Mouse (Mus musculus) right cerebral cortex, postnatal 4 days (tissue): ENCODE data around the gene Rora.
A peak's percentile ranks its signal among the peaks of the same experiment; 100 is the strongest.

Experiments
- DNase-seq: peaks from one replicate; pipeline ENCODE4 v3.0.0-alpha.2; 2022

Rora gene

GRCm38 (mm10) chr9:69319913-69320634 is 666.5 kb downstream of the Rora start:
- no peak for DNase-seq

GRCm38 (mm10) chr9:69320635-69321027 is 667.0 kb downstream of the Rora start:
- DNase-seq: no peak

GRCm38 (mm10) chr9:69321956-69322355 is 668.4 kb downstream of the Rora start:
- no peak for DNase-seq

- DNase-seq: no peak
Observed at GRCm38 (mm10) chr9:69323831-69324230, 670.2 kb downstream of the Rora start.

- DNase-seq: no peak
Observed at GRCm38 (mm10) chr9:69327077-69327476, 673.5 kb downstream of the Rora start.

GRCm38 (mm10) chr9:69327591-69327990 is 674.0 kb downstream of the Rora start:
- no peak for DNase-seq

- DNase-seq: no peak
Observed at GRCm38 (mm10) chr9:69331790-69332189, 678.2 kb downstream of the Rora start.

- DNase-seq: no peak
Observed at GRCm38 (mm10) chr9:69332802-69333568, 679.4 kb downstream of the Rora start.

- no peak for DNase-seq
Observed at GRCm38 (mm10) chr9:69333654-69334053, 680.1 kb downstream of the Rora start.

- no peak for DNase-seq
Observed at GRCm38 (mm10) chr9:69334106-69334505, 680.5 kb downstream of the Rora start.

GRCm38 (mm10) chr9:69336063-69336462 is 682.5 kb downstream of the Rora start:
- no peak for DNase-seq

GRCm38 (mm10) chr9:69339199-69339598 is 685.6 kb downstream of the Rora start:
- DNase-seq: no peak

GRCm38 (mm10) chr9:69339829-69340228 is 686.2 kb downstream of the Rora start:
- no peak for DNase-seq

- no peak for DNase-seq
Observed at GRCm38 (mm10) chr9:69340421-69340820, 686.8 kb downstream of the Rora start.

GRCm38 (mm10) chr9:69343881-69344280 is 690.3 kb downstream of the Rora start:
- DNase-seq: no peak

- DNase-seq: no peak
Observed at GRCm38 (mm10) chr9:69345550-69345949, 692.0 kb downstream of the Rora start.

GRCm38 (mm10) chr9:69347796-69348195 is 694.2 kb downstream of the Rora start:
- no peak for DNase-seq

GRCm38 (mm10) chr9:69349537-69349936 is 696.0 kb downstream of the Rora start:
- no peak for DNase-seq

- no peak for DNase-seq
Observed at GRCm38 (mm10) chr9:69354228-69354627, 700.6 kb downstream of the Rora start.

GRCm38 (mm10) chr9:69357834-69358233 is 704.2 kb downstream of the Rora start:
- peak; percentile 44 for DNase-seq

- no peak for DNase-seq
Observed at GRCm38 (mm10) chr9:69358797-69359196, 705.2 kb downstream of the Rora start.

- DNase-seq: no peak
Observed at GRCm38 (mm10) chr9:69361951-69362445, 708.4 kb downstream of the Rora start.

- DNase-seq: no peak
Observed at GRCm38 (mm10) chr9:69362766-69363165, 709.2 kb downstream of the Rora start.

GRCm38 (mm10) chr9:69364117-69364516 is 710.5 kb downstream of the Rora start:
- no peak for DNase-seq
